Comparison of ENCODE assay signal across 22 mouse cellular contexts in the genomic region with DNA sequence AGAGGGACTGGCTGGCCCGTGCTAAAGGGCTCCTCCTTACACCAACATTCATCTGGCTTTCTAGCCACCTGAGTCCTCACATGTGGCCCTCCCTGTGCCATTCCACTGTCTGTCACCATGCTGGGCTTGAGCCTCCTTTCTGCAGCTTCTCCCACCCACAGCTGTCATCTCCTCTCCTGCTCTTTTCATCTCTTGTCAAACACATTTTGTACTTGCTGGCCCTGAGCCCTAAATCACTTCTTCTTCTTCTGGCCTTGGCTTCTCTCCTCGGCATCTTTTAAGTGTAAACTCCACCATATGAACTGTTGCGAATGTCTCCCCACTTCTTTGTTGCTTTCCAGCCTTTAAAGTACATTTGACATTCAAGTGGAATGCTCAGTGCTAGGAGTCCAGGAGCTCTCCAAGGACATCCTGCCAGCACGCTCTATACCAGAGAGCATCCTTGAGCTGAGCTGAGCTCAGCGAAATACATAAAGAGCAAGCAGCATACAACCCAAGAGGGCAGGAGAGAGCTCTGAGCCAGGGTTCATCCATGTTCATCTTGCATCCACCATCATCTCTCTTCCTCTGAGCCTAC.
DNase-seq lines count a peak whose midpoint lies in the region; ATAC-seq lines count a peak whose summit lies in the region.
"Had no signal": no experiment of that assay in that cellular context is flagged by ENCODE, and none has a peak within 500 bp of the region (broad histone marks: within the 10 kb centered on the region; RNA-seq: fewer than 3 reads in every experiment).

No protein-coding gene starts in this region.

- no peaks in the 10 kb centered on the region for H3K27me3 ChIP-seq in hindbrain, embryonic 12.5 days
- H3K27me3 ChIP-seq: neural tube, embryonic 13.5 days; Patski had no signal

- no peaks in the 10 kb centered on the region for H3K9me3 ChIP-seq in hindbrain, embryonic 12.5 days (replicated peaks)
- H3K9me3 ChIP-seq: limb, embryonic 12.5 days; midbrain, embryonic 10.5 days; neural tube, embryonic 13.5 days had no signal

- H3K27ac ChIP-seq in hindbrain, embryonic 12.5 days, result no peak overlapping the region
- H3K27ac ChIP-seq: hindbrain, embryonic 14.5 days; limb, embryonic 12.5 days; midbrain, embryonic 10.5 days; neural tube, embryonic 13.5 days had no signal

- WGBS in hindbrain, embryonic 12.5 days, result 83% methylated on average over 5 of the region's 5 CpGs

- no peaks in the 10 kb centered on the region for H3K36me3 ChIP-seq in hindbrain, embryonic 12.5 days
- H3K36me3 ChIP-seq: limb, embryonic 12.5 days; midbrain, embryonic 10.5 days; neural tube, embryonic 13.5 days had no signal

- H3K9ac ChIP-seq in hindbrain, embryonic 12.5 days, result no peak overlapping the region
- H3K9ac ChIP-seq: hindbrain, embryonic 14.5 days; limb, embryonic 12.5 days; liver, postnatal 0 days; neural tube, embryonic 13.5 days had no signal

- no peak overlapping the region for H3K4me3 ChIP-seq in hindbrain, embryonic 12.5 days
- H3K4me3 ChIP-seq: limb, embryonic 12.5 days; midbrain, embryonic 10.5 days; myocyte; neural tube, embryonic 13.5 days had no signal

- no peak overlapping the region for H3K4me2 ChIP-seq in hindbrain, embryonic 12.5 days (replicated peaks)
- H3K4me2 ChIP-seq: hindbrain, embryonic 14.5 days; limb, embryonic 12.5 days; liver, embryonic 11.5 days; neural tube, embryonic 13.5 days had no signal

- ATAC-seq in frontal cortex, adult (ENCODE audit: low TSS enrichment), result peak; percentile 76
- no peak for ATAC-seq in hindbrain, embryonic 12.5 days (ENCODE audit: low FRiP score)
- ATAC-seq: liver, postnatal 0 days; lung, postnatal 0 days; midbrain, embryonic 16.5 days; Patski had no signal

- DNase-seq in frontal cortex, postnatal 10 days (ENCODE audit: low spot score in 2 of 2), result no peak
- DNase-seq in right cerebral cortex, adult 2 months (ENCODE audit: low spot score in 2 of 2), result peak; percentile 22 to 36
- DNase-seq in right cerebral cortex, postnatal 14 days, result no peak
- peak; percentile 36 to 49 for DNase-seq in left cerebral cortex, adult 18-20 months (ENCODE audit: low spot score in 2 of 2)
- DNase-seq in gastrocnemius, postnatal 10 days, result no peak
- DNase-seq: adrenal gland, postnatal 36 days; cerebellum, adult 8-10 months; kidney, postnatal 10 days; liver, postnatal 0 days; retina, postnatal 1 day; thymus, postnatal 25 days had no signal

- H3K4me1 ChIP-seq in hindbrain, embryonic 12.5 days, result no peaks in the 10 kb centered on the region
- H3K4me1 ChIP-seq: limb, embryonic 12.5 days; midbrain, embryonic 10.5 days; neural tube, embryonic 13.5 days had no signal

Comparison
In these comparisons a context has a peak if more than half of its experiments do, and no peak if none do; other contexts are left out.
1. DNase-seq: peak in right cerebral cortex, adult 2 months (2 of 2) and left cerebral cortex, adult 18-20 months (2 of 2); none in frontal cortex, postnatal 10 days (0 of 2), right cerebral cortex, postnatal 14 days (single experiment) and gastrocnemius, postnatal 10 days (single experiment).